Mouse (Mus musculus) limb, embryonic 13.5 days (tissue): ENCODE data around the gene Osmr. TPM values are rescaled to one million over a fixed set of nuclear protein-coding genes. Genes with fewer than 3 reads are reported as not detected.

Source experiments
- polyA plus RNA-seq: library from polyadenylated mRNA; unstranded; fragments of >200 nt; fragmentation: Nextera tagmentation; extraction: Ambion mirVana; gene quantifications from 2 replicates; pipeline ENCODE4 v1.2.1, GENCODE M21; 2015

Gene Osmr
- polyA plus RNA-seq, 1 experiment from 2014 or later, result 0.70 TPM

Other genes with a start within 250 kb of the Osmr start
- gene Rictor, start 166.6 kb downstream of the Osmr start, polyA plus RNA-seq, result 50.1 and 51.1 TPM in 2 replicates
- gene Lifr, start 215.6 kb upstream of the Osmr start, polyA plus RNA-seq, result 15.3 and 17.5 TPM in 2 replicates